Mouse (Mus musculus) E14TG2a.4 (cell line): ENCODE measurements around the gene Srp68.

Source experiments
- CTCF ChIP-seq: conservative IDR thresholded peaks from 2 replicates; pipeline ENCODE4 v1.5.1; 2014; ENCODE audit warnings: low read length
- NANOG ChIP-seq: IDR thresholded peaks from 2 replicates; pipeline ENCODE4 v1.6.1; 2014; ENCODE audit warnings: borderline replicate concordance, low read length, mixed read lengths
- POU5F1 ChIP-seq: IDR thresholded peaks from 2 replicates; pipeline ENCODE4 v1.6.1; 2014; ENCODE audit warnings: low read length, borderline replicate concordance

DNA sequence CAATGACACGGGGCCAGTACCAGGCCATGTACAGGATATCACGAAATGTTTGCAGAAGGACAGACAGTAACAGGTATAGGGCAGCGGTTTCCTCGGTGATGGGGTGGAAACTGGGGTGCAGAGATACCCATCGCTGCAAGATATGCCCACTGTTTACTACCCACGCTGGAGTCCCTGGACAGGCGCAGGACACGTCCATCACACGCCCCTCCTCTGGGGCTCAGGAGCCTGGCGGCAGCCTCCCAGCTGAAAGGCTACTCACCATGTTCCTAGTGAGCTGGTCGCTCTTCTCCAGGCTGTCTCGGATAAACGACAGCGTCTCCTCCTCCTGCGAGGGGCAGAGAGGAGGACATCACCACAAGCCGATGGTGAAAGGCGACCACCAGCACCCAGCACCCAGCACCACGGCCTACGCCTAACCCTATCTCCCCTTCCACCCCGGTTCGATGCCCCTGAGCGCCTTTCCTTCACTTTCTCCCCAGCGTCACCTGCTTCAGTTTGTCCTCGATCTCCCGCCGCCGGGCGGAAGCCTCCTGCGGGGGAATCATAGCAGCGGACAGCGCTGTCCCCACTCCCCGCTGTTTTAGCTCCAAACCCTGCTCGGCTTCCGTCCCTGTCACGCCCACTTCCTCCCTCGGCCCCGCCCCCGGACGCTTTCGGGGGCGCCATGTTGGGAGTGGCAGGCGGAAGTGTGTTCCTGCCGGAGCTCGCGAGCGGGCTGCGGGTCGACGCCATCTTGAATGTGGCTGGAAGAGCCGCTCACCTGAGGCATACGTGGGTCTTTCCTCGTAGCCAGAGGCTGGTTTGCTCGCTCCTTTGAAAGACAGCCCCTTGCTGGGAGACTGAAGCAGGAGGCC lies 32.3 kb upstream of the Srp68 start:
- TF ChIP-seq CTCF (no peak), NANOG (no peak), POU5F1 (no peak)
